Mouse (Mus musculus) hindbrain, embryonic 12.5 days (tissue): ENCODE data around the gene Rasgrp1. TPM values are rescaled to one million over a fixed set of nuclear protein-coding genes. Genes with fewer than 3 reads are reported as not detected.
A peak's percentile ranks its signal among the peaks of the same experiment; 100 is the strongest.

ENCODE experiments used
- ATAC-seq: fragments of 200-750 bp; cut with Nextera tagmentation; 2 replicates; pipeline ENCODE4 v1.8.0; 2017; ENCODE audit warnings: moderate TSS enrichment; ENCODE audit not compliant: low FRiP score
- H3K27ac ChIP-seq: fragments of 300-500 bp; sonication (generic); 2 replicates; pipeline ENCODE4 v1.5.1; 2016; ENCODE audit warnings: mild to moderate bottlenecking
- H3K27me3 ChIP-seq: fragments of 300-500 bp; sonication (generic); 2 replicates; pipeline ENCODE4 v1.6.1; 2016; ENCODE audit warnings: mild to moderate bottlenecking
- H3K36me3 ChIP-seq: fragments of 300-500 bp; sonication (generic); 2 replicates; pipeline ENCODE4 v1.6.1; 2016; ENCODE audit warnings: mild to moderate bottlenecking
- H3K4me1 ChIP-seq: fragments of 300-500 bp; sonication (generic); 2 replicates; pipeline ENCODE4 v1.6.1; 2016
- H3K4me2 ChIP-seq: fragments of 300-500 bp; sonication (generic); replicated peaks from 2 replicates; pipeline ENCODE4 v1.6.1; 2016; ENCODE audit warnings: mild to moderate bottlenecking
- H3K4me3 ChIP-seq: fragments of 300-500 bp; sonication (generic); 2 replicates; pipeline ENCODE4 v1.5.1; 2016; ENCODE audit warnings: mild to moderate bottlenecking
- H3K9ac ChIP-seq: fragments of 300-500 bp; sonication (generic); 2 replicates; pipeline ENCODE4 v1.6.1; 2016; ENCODE audit warnings: mild to moderate bottlenecking, moderate library complexity
- H3K9me3 ChIP-seq: fragments of 300-500 bp; sonication (generic); replicated peaks from 2 replicates; pipeline ENCODE4 v1.6.1; 2016; ENCODE audit warnings: mild to moderate bottlenecking
- WGBS: fragments of 180-500 bp; shearing (Covaris S2); methylation state at CpG from one replicate; pipeline ENCODE4 v1.1.7; 2016; 5-methylcytosine and 5-hydroxymethylcytosine counted together
- polyA plus RNA-seq: library from polyadenylated mRNA; unstranded; fragments of >200 nt; fragmentation: Nextera tagmentation; extraction: Ambion mirVana; gene quantifications from 2 replicates; pipeline ENCODE4 v1.2.1, GENCODE M21; 2016

Rasgrp1 gene
- polyA plus RNA-seq: 1.4 and 1.6 TPM in 2 replicates

DNA sequence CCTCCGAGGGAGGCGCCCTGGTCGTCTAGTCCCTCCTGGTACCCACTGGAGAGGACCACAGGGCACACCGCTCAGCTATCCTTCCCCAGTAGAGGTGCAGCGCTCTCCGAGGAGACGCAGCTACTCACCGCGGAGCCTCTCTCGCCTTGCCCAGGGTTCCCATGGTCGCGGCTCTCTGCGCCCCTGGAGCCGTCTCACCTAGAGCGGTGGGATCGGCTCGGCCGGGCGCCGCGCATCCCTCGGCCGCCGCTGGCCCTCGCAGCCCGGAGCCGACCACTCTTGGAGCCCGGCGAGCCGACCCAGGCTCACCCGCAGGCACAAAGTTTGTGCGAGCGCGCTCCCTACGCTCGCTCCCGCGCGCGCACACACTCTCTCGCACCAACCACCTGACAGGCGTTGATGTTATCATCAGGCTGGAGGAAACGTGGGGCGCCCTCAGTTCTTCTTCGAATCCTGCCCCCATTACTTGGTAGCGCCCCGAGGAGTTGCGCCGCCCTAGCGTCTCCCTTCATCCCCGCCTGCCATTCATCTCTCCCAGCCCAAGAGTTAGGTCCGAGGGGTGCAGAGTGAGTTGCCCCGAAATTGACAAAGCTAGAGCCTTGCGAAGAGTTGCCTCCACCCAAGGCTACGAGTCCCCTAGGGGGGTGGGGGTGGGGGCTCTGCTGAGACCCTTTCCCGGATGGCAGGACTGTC is at the start of gene Rasgrp1:
Gene Rasgrp1 (minus strand): TSS at position 455 of the 693 bp plus-strand sequence.
- Histone ChIP-seq H3K4me3 (peak within 1 kb of the TSS; percentile 53), H3K9me3 (no peaks in the 10 kb centered on the region), H3K4me1 (peaks cover 3% of the 10 kb centered on the region; the same call in 1 of the 2 replicates), H3K27ac (no peak within 1 kb of the TSS), H3K4me2 (peak within 1 kb of the TSS; percentile 88), H3K9ac (peak within 1 kb of the TSS; percentile 56), H3K36me3 (no peaks in the 10 kb centered on the region), H3K27me3 (peaks cover 32% of the 10 kb centered on the region)
- ATAC-seq: peak; percentile 81
- WGBS: 3% methylated on average over 53 of the region's 56 CpGs

GRCm38 (mm10) chr2:117389925-117390892 is 47.4 kb upstream of the Rasgrp1 start:
- Histone ChIP-seq H3K27me3 (no peaks in the 10 kb centered on the region), H3K9me3 (no peaks in the 10 kb centered on the region), H3K4me1 (no peaks in the 10 kb centered on the region; the same call in 1 of the 2 replicates), H3K9ac (no peak overlapping the region), H3K4me3 (no peak overlapping the region), H3K27ac (no peak overlapping the region), H3K4me2 (no peak overlapping the region), H3K36me3 (no peaks in the 10 kb centered on the region)
- ATAC-seq: no peak
- WGBS: 80% methylated on average over 17 of the region's 17 CpGs

GRCm38 (mm10) chr2:117389460-117389859 is 46.7 kb upstream of the Rasgrp1 start:
- no peak for ATAC-seq

DNA sequence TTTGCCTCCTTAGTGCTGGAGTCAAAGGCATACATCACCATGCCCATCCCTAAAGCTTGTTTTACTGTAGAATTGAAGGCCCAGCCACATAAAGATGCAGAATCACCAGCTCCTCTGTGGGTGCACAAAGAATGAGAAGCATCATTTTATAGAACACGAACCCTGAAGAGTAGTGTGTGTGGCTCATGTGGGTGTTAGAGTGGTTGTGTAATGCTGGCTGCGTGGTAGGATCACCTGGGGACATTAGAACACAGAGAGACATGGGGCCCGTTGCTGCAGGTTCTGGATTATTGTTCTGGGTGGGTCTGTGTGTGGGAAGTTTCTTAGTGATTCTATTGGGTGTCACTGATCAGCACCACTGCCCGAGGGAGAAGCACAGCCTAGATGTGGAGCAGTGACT is 45.3 kb upstream of the Rasgrp1 start:
- H3K27ac ChIP-seq: no peak overlapping the region
- no peak overlapping the region for H3K4me3 ChIP-seq
- H3K4me1 ChIP-seq: no peaks in the 10 kb centered on the region; the same call in 1 of the 2 replicates
- no peak overlapping the region for H3K9ac ChIP-seq
- no peak overlapping the region for H3K4me2 ChIP-seq
- H3K36me3 ChIP-seq: no peaks in the 10 kb centered on the region
- H3K27me3 ChIP-seq: no peaks in the 10 kb centered on the region
- ATAC-seq: no peak
- WGBS: 91% methylated on average over 4 of the region's 4 CpGs
- H3K9me3 ChIP-seq: no peaks in the 10 kb centered on the region

More at GRCm38 (mm10) chr2:117389460-117389859, 46.7 kb upstream of the Rasgrp1 start:
- 72% methylated on average over 3 of the region's 3 CpGs for WGBS
- no peaks in the 10 kb centered on the region; the same call in 1 of the 2 replicates for H3K4me1 ChIP-seq
- H3K36me3 ChIP-seq: no peaks in the 10 kb centered on the region
- no peak overlapping the region for H3K4me3 ChIP-seq
- H3K9me3 ChIP-seq: no peaks in the 10 kb centered on the region
- H3K27ac ChIP-seq: no peak overlapping the region
- no peak overlapping the region for H3K9ac ChIP-seq
- no peak overlapping the region for H3K4me2 ChIP-seq
- no peaks in the 10 kb centered on the region for H3K27me3 ChIP-seq

GRCm38 (mm10) chr2:117386981-117387705 is 44.3 kb upstream of the Rasgrp1 start:
- Histone ChIP-seq H3K36me3 (no peaks in the 10 kb centered on the region), H3K4me2 (no peak overlapping the region), H3K4me3 (no peak overlapping the region), H3K9me3 (no peaks in the 10 kb centered on the region), H3K27me3 (no peaks in the 10 kb centered on the region), H3K4me1 (no peaks in the 10 kb centered on the region; the same call in 1 of the 2 replicates), H3K9ac (no peak overlapping the region), H3K27ac (no peak overlapping the region)
- 85% methylated on average over 12 of the region's 12 CpGs for WGBS
- ATAC-seq: no peak

- no peaks in the 10 kb centered on the region for H3K27me3 ChIP-seq
- H3K4me3 ChIP-seq: no peak overlapping the region
- H3K27ac ChIP-seq: no peak overlapping the region
- H3K36me3 ChIP-seq: no peaks in the 10 kb centered on the region
- H3K4me1 ChIP-seq: no peaks in the 10 kb centered on the region; the same call in 1 of the 2 replicates
- no peak overlapping the region for H3K4me2 ChIP-seq
- H3K9ac ChIP-seq: no peak overlapping the region
- no peak for ATAC-seq
- 79% methylated on average over 7 of the region's 7 CpGs for WGBS
- H3K9me3 ChIP-seq: no peaks in the 10 kb centered on the region
Observed at GRCm38 (mm10) chr2:117386036-117386590, 43.3 kb upstream of the Rasgrp1 start.

GRCm38 (mm10) chr2:117381314-117381713 is 38.5 kb upstream of the Rasgrp1 start:
- Histone ChIP-seq H3K4me2 (no peak overlapping the region), H3K27ac (no peak overlapping the region), H3K9ac (no peak overlapping the region), H3K27me3 (no peaks in the 10 kb centered on the region), H3K36me3 (no peaks in the 10 kb centered on the region), H3K4me1 (no peaks in the 10 kb centered on the region), H3K4me3 (no peak overlapping the region), H3K9me3 (no peaks in the 10 kb centered on the region)
- WGBS: 80% methylated on average over 3 of the region's 3 CpGs
- no peak for ATAC-seq

- H3K36me3 ChIP-seq: no peaks in the 10 kb centered on the region
- no peak overlapping the region for H3K27ac ChIP-seq
- WGBS: 65% methylated on average over 2 of the region's 2 CpGs
- H3K27me3 ChIP-seq: no peaks in the 10 kb centered on the region
- H3K4me3 ChIP-seq: no peak overlapping the region
- H3K4me2 ChIP-seq: no peak overlapping the region
- no peak overlapping the region for H3K9ac ChIP-seq
- H3K4me1 ChIP-seq: no peaks in the 10 kb centered on the region
- ATAC-seq: no peak
- no peaks in the 10 kb centered on the region for H3K9me3 ChIP-seq
Observed at GRCm38 (mm10) chr2:117374293-117374830, 31.6 kb upstream of the Rasgrp1 start.

GRCm38 (mm10) chr2:117371706-117372105 is 28.9 kb upstream of the Rasgrp1 start:
- Histone ChIP-seq H3K36me3 (no peaks in the 10 kb centered on the region), H3K27me3 (no peaks in the 10 kb centered on the region), H3K9me3 (no peaks in the 10 kb centered on the region), H3K9ac (no peak overlapping the region), H3K4me3 (no peak overlapping the region), H3K27ac (no peak overlapping the region), H3K4me2 (no peak overlapping the region), H3K4me1 (no peaks in the 10 kb centered on the region)
- no peak for ATAC-seq
- 97% methylated on average over 1 of the region's 1 CpGs for WGBS

DNA sequence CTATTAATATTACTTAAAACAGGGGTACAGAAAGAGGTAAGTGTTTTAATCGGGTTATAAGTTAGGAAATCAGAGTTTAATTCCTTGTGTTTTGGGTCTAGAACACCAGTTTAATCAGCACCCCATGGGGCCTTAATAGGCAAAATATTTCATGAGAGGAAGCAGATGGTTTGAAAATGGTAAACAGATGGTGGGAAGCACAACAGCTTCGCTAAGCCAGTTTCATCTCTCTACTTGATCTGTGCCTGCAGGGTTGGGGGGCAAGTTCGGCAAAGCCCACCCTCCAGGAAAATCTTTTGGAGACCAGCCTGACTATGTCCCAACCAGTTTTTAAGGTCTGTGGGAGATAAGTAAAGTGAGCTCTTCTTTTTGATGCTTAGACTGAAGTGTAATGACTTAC is 23.7 kb upstream of the Rasgrp1 start:
- Histone ChIP-seq H3K27me3 (no peaks in the 10 kb centered on the region), H3K9me3 (no peaks in the 10 kb centered on the region), H3K27ac (no peak overlapping the region), H3K36me3 (no peaks in the 10 kb centered on the region), H3K4me2 (no peak overlapping the region), H3K9ac (no peak overlapping the region), H3K4me1 (no peaks in the 10 kb centered on the region), H3K4me3 (no peak overlapping the region)
- WGBS: 68% methylated on average over 3 of the region's 3 CpGs
- ATAC-seq: no peak

DNA sequence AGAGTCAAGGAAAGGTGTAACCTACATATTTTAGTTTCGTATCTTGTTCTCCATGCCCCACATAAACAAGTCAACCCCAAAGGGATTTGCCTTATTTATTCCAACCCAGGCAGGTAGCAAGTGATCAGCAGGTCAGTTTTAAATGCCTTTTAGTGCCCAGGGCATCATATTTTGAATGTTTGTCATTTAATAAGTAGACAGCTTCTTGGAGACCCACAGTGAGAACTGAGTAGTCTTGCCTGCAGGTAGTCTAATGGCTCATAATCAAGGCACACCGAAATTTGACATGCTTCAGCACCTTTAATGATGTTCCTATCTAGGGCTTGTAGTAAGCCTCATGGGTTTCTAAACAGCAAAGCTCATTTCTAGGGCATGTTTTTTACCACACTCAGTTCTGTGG is 21.3 kb upstream of the Rasgrp1 start:
- Histone ChIP-seq H3K36me3 (no peaks in the 10 kb centered on the region), H3K4me2 (no peak overlapping the region), H3K9ac (no peak overlapping the region), H3K27ac (no peak overlapping the region), H3K4me1 (no peaks in the 10 kb centered on the region), H3K4me3 (no peak overlapping the region), H3K9me3 (no peaks in the 10 kb centered on the region), H3K27me3 (no peaks in the 10 kb centered on the region)
- 87% methylated on average over 2 of the region's 2 CpGs for WGBS
- no peak for ATAC-seq
